Mouse (Mus musculus): ENCODE results near the gene Ano6. TPM values are rescaled to one million over a fixed set of nuclear protein-coding genes. Genes with fewer than 3 reads are reported as not detected.

The Ano6 gene
- polyA plus RNA-seq, 1 experiment from 2014 or later: 53.8 TPM

GRCm38 (mm10) chr15:95858876-95859655, 68.4 kb downstream of the Ano6 start:
- Histone ChIP-seq H3K4me1 (replicated peaks) (peaks cover 10% of the 10 kb centered on the region; the same call in 1 of the 2 replicates), H3K9me3 (no peaks in the 10 kb centered on the region), H3K36me3 (no peaks in the 10 kb centered on the region), H3K27me3 (replicated peaks) (no peaks in the 10 kb centered on the region), H3K4me2 (replicated peaks) (no peak overlapping the region), H3K9ac (no peak overlapping the region), H3K4me3 (replicated peaks) (no peak overlapping the region), H3K27ac (no peak overlapping the region)
- WGBS: 79% methylated on average over 9 of the region's 9 CpGs
- ATAC-seq: peak; percentile 57

GRCm38 (mm10) chr15:95863865-95864660, 73.4 kb downstream of the Ano6 start:
- H3K4me3 ChIP-seq (replicated peaks): no peak overlapping the region
- no peak overlapping the region for H3K9ac ChIP-seq
- no peak for ATAC-seq
- no peaks in the 10 kb centered on the region for H3K4me1 ChIP-seq (replicated peaks)
- no peak overlapping the region for H3K27ac ChIP-seq
- H3K4me2 ChIP-seq (replicated peaks): no peak overlapping the region
- no peaks in the 10 kb centered on the region for H3K27me3 ChIP-seq (replicated peaks)
- 81% methylated on average over 17 of the region's 17 CpGs for whole genome bisulfite sequencing
- H3K9me3 ChIP-seq: no peaks in the 10 kb centered on the region
- H3K36me3 ChIP-seq: 0 out of 2 replicates have a peak, but pooled peaks cover 2% of the 10 kb centered on the region

GRCm38 (mm10) chr15:95865311-95866100, 74.9 kb downstream of the Ano6 start:
- H3K36me3 ChIP-seq: 0 out of 2 replicates have a peak, but pooled peaks cover 2% of the 10 kb centered on the region
- H3K4me1 ChIP-seq (replicated peaks): no peaks in the 10 kb centered on the region
- H3K27ac ChIP-seq: 0 out of 2 replicates have a peak overlapping the region, but pooled peaks have one; percentile 17
- peak; percentile 8 for ATAC-seq
- 88% methylated on average over 17 of the region's 17 CpGs for WGBS
- no peak overlapping the region for H3K4me3 ChIP-seq (replicated peaks)
- no peaks in the 10 kb centered on the region for H3K27me3 ChIP-seq (replicated peaks)
- no peaks in the 10 kb centered on the region for H3K9me3 ChIP-seq
- H3K4me2 ChIP-seq (replicated peaks): no peak overlapping the region
- H3K9ac ChIP-seq: no peak overlapping the region

- no peak overlapping the region for H3K4me3 ChIP-seq (replicated peaks)
- no peaks in the 10 kb centered on the region for H3K9me3 ChIP-seq
- no peak overlapping the region for H3K9ac ChIP-seq
- 0 out of 2 replicates have a peak, but pooled peaks cover 2% of the 10 kb centered on the region for H3K36me3 ChIP-seq
- no peak overlapping the region for H3K27ac ChIP-seq
- WGBS: 88% methylated on average over 4 of the region's 4 CpGs
- no peak for ATAC-seq
- no peak overlapping the region for H3K4me2 ChIP-seq (replicated peaks)
- 0 out of 2 replicates have a peak, but pooled peaks cover 3% of the 10 kb centered on the region for H3K4me1 ChIP-seq (replicated peaks)
- H3K27me3 ChIP-seq (replicated peaks): no peaks in the 10 kb centered on the region
Measured at GRCm38 (mm10) chr15:95868172-95868571, 77.5 kb downstream of the Ano6 start.

GRCm38 (mm10) chr15:95869611-95870010, 79.0 kb downstream of the Ano6 start:
- H3K9me3 ChIP-seq: no peaks in the 10 kb centered on the region
- H3K4me3 ChIP-seq (replicated peaks): no peak overlapping the region
- H3K4me2 ChIP-seq (replicated peaks): no peak overlapping the region
- H3K36me3 ChIP-seq: 0 out of 2 replicates have a peak, but pooled peaks cover 2% of the 10 kb centered on the region
- 0 out of 2 replicates have a peak, but pooled peaks cover 3% of the 10 kb centered on the region for H3K4me1 ChIP-seq (replicated peaks)
- H3K27me3 ChIP-seq (replicated peaks): no peaks in the 10 kb centered on the region
- no peak overlapping the region for H3K9ac ChIP-seq
- ATAC-seq: no peak
- WGBS: 92% methylated on average over 5 of the region's 5 CpGs
- H3K27ac ChIP-seq: no peak overlapping the region

- no peaks in the 10 kb centered on the region for H3K27me3 ChIP-seq (replicated peaks)
Measured at GRCm38 (mm10) chr15:95871631-95872030, 81.0 kb downstream of the Ano6 start.

GRCm38 (mm10) chr15:95872447-95872846, 81.8 kb downstream of the Ano6 start:
- Histone ChIP-seq H3K4me1 (replicated peaks) (0 out of 2 replicates have a peak, but pooled peaks cover 3% of the 10 kb centered on the region), H3K9ac (no peak overlapping the region), H3K27ac (no peak overlapping the region), H3K27me3 (replicated peaks) (no peaks in the 10 kb centered on the region), H3K36me3 (no peaks in the 10 kb centered on the region), H3K9me3 (no peaks in the 10 kb centered on the region), H3K4me2 (replicated peaks) (no peak overlapping the region), H3K4me3 (replicated peaks) (no peak overlapping the region)
- no peak for ATAC-seq
- WGBS: 89% methylated on average over 8 of the region's 8 CpGs

More at GRCm38 (mm10) chr15:95871631-95872030, 81.0 kb downstream of the Ano6 start:
- Histone ChIP-seq H3K9ac (no peak overlapping the region), H3K4me3 (replicated peaks) (no peak overlapping the region), H3K4me1 (replicated peaks) (0 out of 2 replicates have a peak, but pooled peaks cover 3% of the 10 kb centered on the region), H3K36me3 (no peaks in the 10 kb centered on the region), H3K9me3 (no peaks in the 10 kb centered on the region), H3K4me2 (replicated peaks) (no peak overlapping the region), H3K27ac (no peak overlapping the region)
- 59% methylated on average over 15 of the region's 15 CpGs for WGBS
- ATAC-seq: no peak

GRCm38 (mm10) chr15:95873276-95873675, 82.6 kb downstream of the Ano6 start:
- H3K4me2 ChIP-seq (replicated peaks): no peak overlapping the region
- H3K4me3 ChIP-seq (replicated peaks): no peak overlapping the region
- no peaks in the 10 kb centered on the region for H3K9me3 ChIP-seq
- 0 out of 2 replicates have a peak, but pooled peaks cover 3% of the 10 kb centered on the region for H3K4me1 ChIP-seq (replicated peaks)
- no peak overlapping the region for H3K27ac ChIP-seq
- 59% methylated on average over 1 of the region's 1 CpGs for WGBS
- no peak for ATAC-seq
- no peak overlapping the region for H3K9ac ChIP-seq
- no peaks in the 10 kb centered on the region for H3K36me3 ChIP-seq
- H3K27me3 ChIP-seq (replicated peaks): no peaks in the 10 kb centered on the region

- Histone ChIP-seq H3K4me3 (replicated peaks) (no peak overlapping the region), H3K4me2 (replicated peaks) (no peak overlapping the region), H3K4me1 (replicated peaks) (0 out of 2 replicates have a peak, but pooled peaks cover 3% of the 10 kb centered on the region), H3K27me3 (replicated peaks) (no peaks in the 10 kb centered on the region), H3K9ac (no peak overlapping the region), H3K36me3 (no peaks in the 10 kb centered on the region), H3K27ac (no peak overlapping the region), H3K9me3 (no peaks in the 10 kb centered on the region)
- ATAC-seq: no peak
- 70% methylated on average over 5 of the region's 5 CpGs for WGBS
Measured at GRCm38 (mm10) chr15:95874216-95874615, 83.6 kb downstream of the Ano6 start.

- H3K4me2 ChIP-seq (replicated peaks): no peak overlapping the region
- WGBS: 39% methylated on average over 8 of the region's 8 CpGs
- H3K27ac ChIP-seq: no peak overlapping the region
- H3K36me3 ChIP-seq: no peaks in the 10 kb centered on the region
- H3K27me3 ChIP-seq (replicated peaks): no peaks in the 10 kb centered on the region
- no peaks in the 10 kb centered on the region for H3K9me3 ChIP-seq
- ATAC-seq: no peak
- H3K4me3 ChIP-seq (replicated peaks): no peak overlapping the region
- H3K4me1 ChIP-seq (replicated peaks): 0 out of 2 replicates have a peak, but pooled peaks cover 3% of the 10 kb centered on the region
- H3K9ac ChIP-seq: no peak overlapping the region
Measured at GRCm38 (mm10) chr15:95874726-95875125, 84.1 kb downstream of the Ano6 start.

- WGBS: 89% methylated on average over 10 of the region's 10 CpGs
- H3K9me3 ChIP-seq: no peaks in the 10 kb centered on the region
- H3K4me3 ChIP-seq (replicated peaks): no peak overlapping the region
Measured at GRCm38 (mm10) chr15:95875898-95876297, 85.3 kb downstream of the Ano6 start.

More at GRCm38 (mm10) chr15:95875898-95876297, 85.3 kb downstream of the Ano6 start:
- Histone ChIP-seq H3K27me3 (replicated peaks) (no peaks in the 10 kb centered on the region), H3K4me2 (replicated peaks) (no peak overlapping the region), H3K9ac (no peak overlapping the region), H3K27ac (no peak overlapping the region), H3K36me3 (no peaks in the 10 kb centered on the region), H3K4me1 (replicated peaks) (peaks cover 3% of the 10 kb centered on the region; the same call in 1 of the 2 replicates)
- ATAC-seq: no peak
